In genomic region chr9:57070800-57071545, GRCm38 (mm10) we compare ENCODE assay signal across 8 mouse cellular contexts. TPM values are rescaled to one million over a fixed set of nuclear protein-coding genes. Genes with fewer than 3 reads are reported as not detected.
DNase-seq lines count a peak whose midpoint lies in the region; ATAC-seq and TF ChIP-seq lines count a peak whose summit lies in the region.

No protein-coding gene starts in this region.

- ATAC-seq in lung, embryonic 14.5 days (ENCODE audit: insufficient read depth), result no peak
- no peak for ATAC-seq in embryonic facial prominence, embryonic 11.5 days (replicated peaks; ENCODE audit: insufficient number of reproducible peaks, low FRiP score, low TSS enrichment, low read depth)
- ATAC-seq in intestine, embryonic 16.5 days, result no peak
- ATAC-seq in neural tube, embryonic 14.5 days (ENCODE audit: low read depth), result no peak
- ATAC-seq in cerebellum, adult (ENCODE audit: insufficient number of reproducible peaks, low FRiP score, low TSS enrichment), result no peak

- H3K27ac ChIP-seq in lung, embryonic 14.5 days (ENCODE audit: low read depth), result no peak overlapping the region
- 0 out of 2 replicates have a peak overlapping the region, but pooled peaks have one; percentile 13 for H3K27ac ChIP-seq in embryonic facial prominence, embryonic 11.5 days (replicated peaks; ENCODE audit: low read depth, low read length)
- peak overlapping the region; percentile 73 for H3K27ac ChIP-seq in intestine, embryonic 16.5 days (ENCODE audit: low read length)
- H3K27ac ChIP-seq in neural tube, embryonic 14.5 days (ENCODE audit: low read depth, low read length), result no peak overlapping the region

- WGBS in lung, embryonic 14.5 days, result 10% methylated on average over 5 of the region's 5 CpGs
- WGBS in embryonic facial prominence, embryonic 11.5 days, result 31% methylated on average over 5 of the region's 5 CpGs
- 18% methylated on average over 5 of the region's 5 CpGs for WGBS in intestine, embryonic 16.5 days
- 30% methylated on average over 5 of the region's 5 CpGs for WGBS in neural tube, embryonic 14.5 days

- H3K36me3 ChIP-seq in lung, embryonic 14.5 days (ENCODE audit: insufficient read depth), result 0 out of 2 replicates have a peak, but pooled peaks cover 3% of the 10 kb centered on the region
- no peaks in the 10 kb centered on the region for H3K36me3 ChIP-seq in embryonic facial prominence, embryonic 11.5 days (replicated peaks; ENCODE audit: control insufficient read depth, insufficient read depth, low read depth, low read length)
- H3K36me3 ChIP-seq in intestine, embryonic 16.5 days (ENCODE audit: control insufficient read depth, insufficient read depth, low read length), result no peaks in the 10 kb centered on the region
- H3K36me3 ChIP-seq in neural tube, embryonic 14.5 days (ENCODE audit: control insufficient read depth, insufficient read depth, low read length), result no peaks in the 10 kb centered on the region

- no peaks in the 10 kb centered on the region for H3K27me3 ChIP-seq in lung, embryonic 14.5 days (ENCODE audit: insufficient read depth, low read length)
- H3K27me3 ChIP-seq in embryonic facial prominence, embryonic 11.5 days (ENCODE audit: control insufficient read depth, insufficient read depth, low read length), result no peaks in the 10 kb centered on the region
- H3K27me3 ChIP-seq in intestine, embryonic 16.5 days (replicated peaks; ENCODE audit: control insufficient read depth, insufficient read depth, low read length), result no peaks in the 10 kb centered on the region
- H3K27me3 ChIP-seq in neural tube, embryonic 14.5 days (ENCODE audit: control insufficient read depth, insufficient read depth, low read length), result no peaks in the 10 kb centered on the region

- H3K9me3 ChIP-seq in lung, embryonic 14.5 days (ENCODE audit: low read depth, low read length), result no peaks in the 10 kb centered on the region
- no peaks in the 10 kb centered on the region for H3K9me3 ChIP-seq in embryonic facial prominence, embryonic 11.5 days (replicated peaks; ENCODE audit: control insufficient read depth, low read length)
- H3K9me3 ChIP-seq in intestine, embryonic 16.5 days (ENCODE audit: control insufficient read depth, low read length), result no peaks in the 10 kb centered on the region
- no peaks in the 10 kb centered on the region for H3K9me3 ChIP-seq in neural tube, embryonic 14.5 days (ENCODE audit: control insufficient read depth, low read length)

- H3K4me3 ChIP-seq in lung, embryonic 14.5 days (ENCODE audit: low read depth, low read length), result peak overlapping the region; percentile 95
- peak overlapping the region; percentile 77 for H3K4me3 ChIP-seq in embryonic facial prominence, embryonic 11.5 days (ENCODE audit: low read depth, low read length)
- H3K4me3 ChIP-seq in intestine, embryonic 16.5 days (ENCODE audit: low read length), result peak overlapping the region; percentile 90
- peak overlapping the region; percentile 73 for H3K4me3 ChIP-seq in neural tube, embryonic 14.5 days (ENCODE audit: low read depth, low read length)

- peak overlapping the region; percentile 74 for H3K9ac ChIP-seq in lung, embryonic 14.5 days
- H3K9ac ChIP-seq in embryonic facial prominence, embryonic 11.5 days (replicated peaks; ENCODE audit: low read length), result peak overlapping the region; percentile 53
- peak overlapping the region; percentile 83 for H3K9ac ChIP-seq in intestine, embryonic 16.5 days (ENCODE audit: low read depth, low read length)
- H3K9ac ChIP-seq in neural tube, embryonic 14.5 days (replicated peaks; ENCODE audit: low read depth, low read length), result 0 out of 2 replicates have a peak overlapping the region, but pooled peaks have one; percentile 41

- H3K4me2 ChIP-seq in lung, embryonic 14.5 days, result peak overlapping the region; percentile 78
- peak overlapping the region; percentile 81 for H3K4me2 ChIP-seq in embryonic facial prominence, embryonic 11.5 days (ENCODE audit: low read depth, low read length)
- H3K4me2 ChIP-seq in intestine, embryonic 16.5 days (ENCODE audit: low read depth, low read length), result peak overlapping the region; percentile 61
- peak overlapping the region; percentile 87 for H3K4me2 ChIP-seq in neural tube, embryonic 14.5 days (ENCODE audit: low read depth, low read length)

- DNase-seq in lung, embryonic 14.5 days, result no peak
- no peak for DNase-seq in lung, postnatal 25 days (ENCODE audit: low spot score)
- DNase-seq in embryonic facial prominence, embryonic 11.5 days (ENCODE audit: low spot score), result no peak
- no peak for DNase-seq in adrenal gland, postnatal 10 days
- no peak for DNase-seq in embryo, embryonic 10 days (ENCODE audit: low spot score)

- no peak for TF ChIP-seq CTCF in lung, embryonic 14.5 days (IDR thresholded peaks at IDR 0.05; ENCODE audit: low read depth)

- no peaks in the 10 kb centered on the region for H3K4me1 ChIP-seq in lung, embryonic 14.5 days (ENCODE audit: insufficient read depth)
- no peaks in the 10 kb centered on the region for H3K4me1 ChIP-seq in embryonic facial prominence, embryonic 11.5 days (ENCODE audit: control insufficient read depth, insufficient read depth, low read length)
- H3K4me1 ChIP-seq in intestine, embryonic 16.5 days (ENCODE audit: control insufficient read depth, insufficient read depth, low read length), result peaks cover 15% of the 10 kb centered on the region
- H3K4me1 ChIP-seq in neural tube, embryonic 14.5 days (ENCODE audit: control insufficient read depth, insufficient read depth, low read length), result peaks cover 16% of the 10 kb centered on the region

RNA-seq across cellular contexts. Expression of gene Sin3a, which starts 0.9 kb away (rescaled TPM):
- polyA plus RNA-seq in lung, embryonic 14.5 days (2014; fragmentation: Nextera tagmentation; extraction: Ambion mirVana), result 49.2 and 52.1 TPM in 2 replicates
- 58.3 and 59.3 TPM in 2 replicates for polyA plus RNA-seq in embryonic facial prominence, embryonic 11.5 days (2014; fragmentation: Nextera tagmentation; extraction: Ambion mirVana)
- polyA plus RNA-seq in intestine, embryonic 16.5 days (2015; fragmentation: Nextera tagmentation; extraction: Ambion mirVana), result 22.4 and 23.3 TPM in 2 replicates
- polyA plus RNA-seq in neural tube, embryonic 14.5 days (2014; fragmentation: Nextera tagmentation; extraction: Ambion mirVana), result 26.8 and 35.2 TPM in 2 replicates
- 10 to 100 TPM; 53.0 to 59.1 TPM for total RNA-seq in adrenal gland, postnatal 10 days (2021)

RNA-seq across cellular contexts. Expression of gene Man2c1, which starts 59.5 kb away (rescaled TPM):
- polyA plus RNA-seq in lung, embryonic 14.5 days (2014; fragmentation: Nextera tagmentation; extraction: Ambion mirVana), result 44.2 and 45.2 TPM in 2 replicates
- 14.4 and 15.4 TPM in 2 replicates for polyA plus RNA-seq in embryonic facial prominence, embryonic 11.5 days (2014; fragmentation: Nextera tagmentation; extraction: Ambion mirVana)
- polyA plus RNA-seq in intestine, embryonic 16.5 days (2015; fragmentation: Nextera tagmentation; extraction: Ambion mirVana), result 45.4 and 52.7 TPM in 2 replicates
- polyA plus RNA-seq in neural tube, embryonic 14.5 days (2014; fragmentation: Nextera tagmentation; extraction: Ambion mirVana), result 43.2 and 49.9 TPM in 2 replicates
- 100 to 1,000 TPM in 1 of 2 experiments, 10 to 100 TPM in 1; 84.2 to 121 TPM for total RNA-seq in adrenal gland, postnatal 10 days (2021)

Comparison
In these comparisons a context has a peak if more than half of its experiments do, and no peak if none do; other contexts are left out.
1. H3K27ac ChIP-seq: peak in embryonic facial prominence, embryonic 11.5 days (single experiment) and intestine, embryonic 16.5 days (single experiment); none in lung, embryonic 14.5 days (single experiment) and neural tube, embryonic 14.5 days (single experiment).
2. Peak in every context shown above with its lines, with median percentiles within 50 percentile points of each other: H3K4me2 ChIP-seq, H3K4me3 ChIP-seq and H3K9ac ChIP-seq.